Mouse (Mus musculus) limb, embryonic 12.5 days (tissue): ENCODE measurements around the gene Agl. TPM values are rescaled to one million over a fixed set of nuclear protein-coding genes. Genes with fewer than 3 reads are reported as not detected.
"Not testable (repeated sequence)": the region's sequence is repeated elsewhere in the genome, so short reads cannot be mapped to it uniquely, and the experiment has no call there.

Experiments
- ATAC-seq: fragments of 200-750 bp; cut with Nextera tagmentation; 2 replicates; pipeline ENCODE4 v1.8.0; 2017; ENCODE audit warnings: low read depth, moderate TSS enrichment; ENCODE audit not compliant: insufficient number of reproducible peaks, insufficient read depth, low FRiP score, low TSS enrichment
- H3K27ac ChIP-seq: fragments of 300-500 bp; sonication (generic); 2 replicates; pipeline ENCODE4 v1.5.1; 2016; ENCODE audit warnings: mild to moderate bottlenecking, moderate library complexity
- H3K27me3 ChIP-seq: fragments of 300-500 bp; sonication (generic); 2 replicates; pipeline ENCODE4 v1.6.1; 2016; ENCODE audit warnings: mild to moderate bottlenecking, moderate library complexity
- H3K36me3 ChIP-seq: fragments of 300-500 bp; sonication (generic); 2 replicates; pipeline ENCODE4 v1.6.1; 2016; ENCODE audit warnings: mild to moderate bottlenecking, moderate library complexity
- H3K4me1 ChIP-seq: fragments of 300-500 bp; sonication (generic); replicated peaks from 2 replicates; pipeline ENCODE4 v1.6.1; 2016
- H3K4me2 ChIP-seq: fragments of 300-500 bp; sonication (generic); 2 replicates; pipeline ENCODE4 v1.6.1; 2016; ENCODE audit warnings: mild to moderate bottlenecking, moderate library complexity
- H3K4me3 ChIP-seq: fragments of 300-500 bp; sonication (generic); replicated peaks from 2 replicates; pipeline ENCODE4 v1.5.1; 2016; ENCODE audit warnings: mild to moderate bottlenecking
- H3K9ac ChIP-seq: fragments of 300-500 bp; sonication (generic); replicated peaks from 2 replicates; pipeline ENCODE4 v1.6.1; 2016; ENCODE audit warnings: mild to moderate bottlenecking, moderate library complexity
- H3K9me3 ChIP-seq: fragments of 300-500 bp; sonication (generic); 2 replicates; pipeline ENCODE4 v1.6.1; 2016; ENCODE audit warnings: mild to moderate bottlenecking, moderate library complexity
- WGBS: fragments of 180-500 bp; shearing (Covaris S2); methylation state at CpG from one replicate; pipeline ENCODE4 v1.1.7; 2016; 5-methylcytosine and 5-hydroxymethylcytosine counted together
- polyA plus RNA-seq: library from polyadenylated mRNA; unstranded; fragments of >200 nt; fragmentation: Nextera tagmentation; extraction: Ambion mirVana; gene quantifications from 2 replicates; pipeline ENCODE4 v1.2.1, GENCODE M21; 2016

Gene Agl
- polyA plus RNA-seq, 1 experiment from 2014 or later: 16.4 TPM

GRCm38 (mm10) chr3:116786543-116786942 is 21.4 kb downstream of the Agl start:
- 44% methylated on average over 9 of the region's 9 CpGs for WGBS
- no peak overlapping the region for H3K4me2 ChIP-seq
- peaks cover 54% of the 10 kb centered on the region for H3K36me3 ChIP-seq
- no peaks in the 10 kb centered on the region; the same call in 1 of the 2 replicates for H3K4me1 ChIP-seq
- peak overlapping the region; percentile 9; the same call in 1 of the 2 replicates for H3K27ac ChIP-seq
- H3K9ac ChIP-seq: no peak overlapping the region
- no peak for ATAC-seq
- H3K27me3 ChIP-seq: no peaks in the 10 kb centered on the region
- no peak overlapping the region for H3K4me3 ChIP-seq
- H3K9me3 ChIP-seq: no peaks in the 10 kb centered on the region

GRCm38 (mm10) chr3:116785820-116786219 is 22.1 kb downstream of the Agl start:
- H3K27ac ChIP-seq: no peak overlapping the region
- no peak for ATAC-seq
- no peak overlapping the region for H3K4me3 ChIP-seq
- H3K9me3 ChIP-seq: no peaks in the 10 kb centered on the region
- H3K27me3 ChIP-seq: no peaks in the 10 kb centered on the region
- H3K4me1 ChIP-seq: no peaks in the 10 kb centered on the region; the same call in 1 of the 2 replicates
- no peak overlapping the region for H3K9ac ChIP-seq
- peaks cover 55% of the 10 kb centered on the region for H3K36me3 ChIP-seq
- no peak overlapping the region for H3K4me2 ChIP-seq
- WGBS: 87% methylated on average over 8 of the region's 8 CpGs

- Histone ChIP-seq H3K36me3 (peaks cover 56% of the 10 kb centered on the region), H3K4me3 (no peak overlapping the region), H3K4me2 (no peak overlapping the region), H3K4me1 (no peaks in the 10 kb centered on the region; the same call in 1 of the 2 replicates), H3K27me3 (no peaks in the 10 kb centered on the region), H3K9me3 (no peaks in the 10 kb centered on the region), H3K27ac (no peak overlapping the region), H3K9ac (no peak overlapping the region)
- no peak for ATAC-seq
- 92% methylated on average over 8 of the region's 8 CpGs for WGBS
Observed at GRCm38 (mm10) chr3:116784811-116785210, 23.2 kb downstream of the Agl start.

GRCm38 (mm10) chr3:116784290-116784689 is 23.7 kb downstream of the Agl start:
- no peak for ATAC-seq
- Histone ChIP-seq H3K9ac (no peak overlapping the region), H3K27ac (no peak overlapping the region), H3K4me2 (no peak overlapping the region), H3K4me3 (no peak overlapping the region), H3K27me3 (no peaks in the 10 kb centered on the region), H3K36me3 (peaks cover 58% of the 10 kb centered on the region), H3K4me1 (no peaks in the 10 kb centered on the region; the same call in 1 of the 2 replicates), H3K9me3 (no peaks in the 10 kb centered on the region)
- 87% methylated on average over 12 of the region's 12 CpGs for WGBS

GRCm38 (mm10) chr3:116776961-116777360 is 31.0 kb downstream of the Agl start:
- Histone ChIP-seq H3K4me2 (no peak overlapping the region), H3K4me1 (no peaks in the 10 kb centered on the region), H3K9me3 (no peaks in the 10 kb centered on the region), H3K4me3 (no peak overlapping the region), H3K9ac (no peak overlapping the region), H3K27ac (no peak overlapping the region), H3K36me3 (peaks cover 76% of the 10 kb centered on the region), H3K27me3 (no peaks in the 10 kb centered on the region)
- ATAC-seq: no peak
- 82% methylated on average over 2 of the region's 2 CpGs for WGBS

GRCm38 (mm10) chr3:116773836-116774235 is 34.1 kb downstream of the Agl start:
- Histone ChIP-seq H3K27me3 (no peaks in the 10 kb centered on the region), H3K4me3 (no peak overlapping the region), H3K36me3 (peaks cover 70% of the 10 kb centered on the region), H3K9me3 (no peaks in the 10 kb centered on the region), H3K4me2 (no peak overlapping the region), H3K27ac (no peak overlapping the region), H3K9ac (no peak overlapping the region), H3K4me1 (no peaks in the 10 kb centered on the region)
- ATAC-seq: 0 out of 2 replicates have a peak, but pooled peaks have one; percentile 10
- 82% methylated on average over 12 of the region's 12 CpGs for WGBS

GRCm38 (mm10) chr3:116771597-116771996 is 36.4 kb downstream of the Agl start:
- Histone ChIP-seq H3K36me3 (peaks cover 70% of the 10 kb centered on the region), H3K27me3 (no peaks in the 10 kb centered on the region), H3K9ac (no peak overlapping the region), H3K4me3 (no peak overlapping the region), H3K9me3 (no peaks in the 10 kb centered on the region), H3K4me1 (no peaks in the 10 kb centered on the region), H3K4me2 (no peak overlapping the region), H3K27ac (no peak overlapping the region)
- ATAC-seq: no peak
- WGBS: 92% methylated on average over 2 of the region's 2 CpGs

- not testable (repeated sequence) for H3K9ac ChIP-seq, H3K27me3 ChIP-seq, H3K4me3 ChIP-seq, ATAC-seq, H3K4me2 ChIP-seq, H3K9me3 ChIP-seq, H3K4me1 ChIP-seq, H3K27ac ChIP-seq
- WGBS: 90% methylated on average over 7 of the region's 7 CpGs
- H3K36me3 ChIP-seq: peaks cover 46% of the 10 kb centered on the region
Observed at GRCm38 (mm10) chr3:116766963-116767362, 41.0 kb downstream of the Agl start.

GRCm38 (mm10) chr3:116752818-116753217 is 55.1 kb downstream of the Agl start:
- no peaks in the 10 kb centered on the region for H3K27me3 ChIP-seq
- H3K4me3 ChIP-seq: no peak overlapping the region
- 93% methylated on average over 8 of the region's 8 CpGs for WGBS
- no peaks in the 10 kb centered on the region for H3K9me3 ChIP-seq
- H3K36me3 ChIP-seq: peaks cover 49% of the 10 kb centered on the region
- H3K4me2 ChIP-seq: no peak overlapping the region
- H3K9ac ChIP-seq: no peak overlapping the region
- H3K4me1 ChIP-seq: no peaks in the 10 kb centered on the region
- no peak for ATAC-seq
- no peak overlapping the region for H3K27ac ChIP-seq

- no peaks in the 10 kb centered on the region for H3K27me3 ChIP-seq
- WGBS: 93% methylated on average over 4 of the region's 4 CpGs
- H3K9ac ChIP-seq: no peak overlapping the region
- no peak for ATAC-seq
- no peaks in the 10 kb centered on the region for H3K9me3 ChIP-seq
- H3K27ac ChIP-seq: no peak overlapping the region
- H3K36me3 ChIP-seq: peaks cover 36% of the 10 kb centered on the region
- no peak overlapping the region for H3K4me3 ChIP-seq
- H3K4me1 ChIP-seq: no peaks in the 10 kb centered on the region
- no peak overlapping the region for H3K4me2 ChIP-seq
Observed at GRCm38 (mm10) chr3:116751191-116751860, 56.6 kb downstream of the Agl start.

GRCm38 (mm10) chr3:116748391-116749170 is 59.4 kb downstream of the Agl start:
- Histone ChIP-seq H3K27ac (no peak overlapping the region), H3K36me3 (peaks cover 34% of the 10 kb centered on the region), H3K4me2 (no peak overlapping the region), H3K9me3 (no peaks in the 10 kb centered on the region), H3K9ac (no peak overlapping the region), H3K4me3 (no peak overlapping the region), H3K27me3 (no peaks in the 10 kb centered on the region), H3K4me1 (no peaks in the 10 kb centered on the region)
- WGBS: 59% methylated on average over 8 of the region's 8 CpGs
- no peak for ATAC-seq
